Mouse (Mus musculus) G1E (cell line): ENCODE data around the gene Haghl. TPM values are rescaled to one million over a fixed set of nuclear protein-coding genes. Genes with fewer than 3 reads are reported as not detected.

Experiments used
- ATAC-seq: 2 replicates; pipeline ENCODE4 v1.8.0; 2016; ENCODE audit warnings: mild to moderate bottlenecking; ENCODE audit not compliant: insufficient number of reproducible peaks, poor library complexity, low FRiP score, severe bottlenecking; ENCODE audit errors: extremely low read depth
- DNase-seq: peaks from one replicate; pipeline ENCODE4 v3.0.0; 2012; ENCODE audit warnings: low spot score
- H3K27me3 ChIP-seq: 2 replicates; pipeline ENCODE4 v1.6.1; 2012; ENCODE audit warnings: mild to moderate bottlenecking, low read length, inconsistent platforms; ENCODE audit not compliant: insufficient read depth
- H3K36me3 ChIP-seq: replicated peaks from 2 replicates; pipeline ENCODE3; 2012; ENCODE audit warnings: mild to moderate bottlenecking, inconsistent platforms
- H3K4me1 ChIP-seq: 2 replicates; pipeline ENCODE4 v1.6.1; 2012; ENCODE audit warnings: low read depth, low read length, inconsistent platforms, mixed read lengths; ENCODE audit not compliant: insufficient read depth
- H3K4me3 ChIP-seq: 2 replicates; pipeline ENCODE4 v1.5.1; 2012; ENCODE audit warnings: low read depth, mild to moderate bottlenecking, inconsistent platforms, low read length, moderate library complexity, mixed read lengths
- H3K9me3 ChIP-seq: replicated peaks from 2 replicates; pipeline ENCODE4 v1.6.1; 2012; ENCODE audit warnings: inconsistent platforms
- CTCF ChIP-seq: IDR thresholded peaks from 2 replicates; pipeline ENCODE4 v1.5.1; 2012; ENCODE audit warnings: low read depth, low read length, inconsistent platforms, mixed read lengths
- GATA1 ChIP-seq: IDR thresholded peaks from 2 replicates; pipeline ENCODE4 v1.6.1; 2012; ENCODE audit warnings: borderline replicate concordance, low read length, inconsistent platforms, mixed read lengths
- GATA2 ChIP-seq: IDR thresholded peaks from 2 replicates; pipeline ENCODE4 v1.6.1; 2012; ENCODE audit warnings: low read depth, low read length, inconsistent platforms, borderline replicate concordance
- POLR2AphosphoS5 ChIP-seq: IDR thresholded peaks from 2 replicates; pipeline ENCODE4 v1.6.1; 2012; ENCODE audit warnings: low read depth, low read length, inconsistent platforms; ENCODE audit not compliant: insufficient replicate concordance
- TAL1 ChIP-seq: conservative IDR thresholded peaks from 2 replicates; pipeline ENCODE4 v1.6.1; 2012; ENCODE audit warnings: low read depth, low read length, inconsistent platforms, mixed read lengths
- polyA plus RNA-seq: library from polyadenylated mRNA; stranded (reverse); fragments of >175 nt; gene quantifications from 2 replicates; pipeline ENCODE4 v1.2.3, GENCODE M21; 2012
- total RNA-seq, 2 experiments: library from RNA; stranded (forward) in 1 of 2; stranded (reverse) in 1 of 2; fragments of 200-1000 nt in 1 of 2; fragments of >200 nt in 1 of 2; fragmentation: Nextera tagmentation in 1 of 2; gene quantifications; 2 replicates each; pipeline ENCODE4 v1.2.3; 2014 to 2017

Haghl gene
- total RNA-seq (2014; fragmentation: Nextera tagmentation) = 7.0 and 11.7 TPM in 2 replicates
- total RNA-seq (2017) = 15.5 and 17.1 TPM in 2 replicates
- 15.4 and 17.1 TPM in 2 replicates for polyA plus RNA-seq

- DNase-seq (peak; percentile 92), ATAC-seq (peak; percentile 72)
- peak within 1 kb of the TSS; percentile 79 for H3K4me3 ChIP-seq
- TF ChIP-seq CTCF = no peak
- no peak for TF ChIP-seq GATA1
- no peak for TF ChIP-seq POLR2AphosphoS5
- H3K27me3 ChIP-seq = no peaks in the 10 kb centered on the region
- H3K36me3 ChIP-seq = peaks cover 84% of the 10 kb centered on the region
- no peaks in the 10 kb centered on the region for H3K9me3 ChIP-seq
- H3K4me1 ChIP-seq = peaks cover 37% of the 10 kb centered on the region
Observed at GRCm38 (mm10) chr17:25785281-25785745, at the start of gene Haghl. Gene Haghl, minus strand, starts transcription at chr17:25785673.

GRCm38 (mm10) chr17:25834595-25835222, 49.2 kb upstream of the Haghl start:
- Histone ChIP-seq H3K4me3 (peak overlapping the region; percentile 81), H3K9me3 (no peaks in the 10 kb centered on the region), H3K27me3 (no peaks in the 10 kb centered on the region), H3K36me3 (peaks cover 84% of the 10 kb centered on the region), H3K4me1 (peaks cover 82% of the 10 kb centered on the region)
- no peak for ATAC-seq
- no peak for TF ChIP-seq TAL1
- no peak for TF ChIP-seq POLR2AphosphoS5
- TF ChIP-seq GATA2 = no peak
- TF ChIP-seq CTCF = no peak
- no peak for TF ChIP-seq GATA1
- DNase-seq = no peak

- peaks cover 84% of the 10 kb centered on the region for H3K36me3 ChIP-seq
- ATAC-seq = no peak
Observed at GRCm38 (mm10) chr17:25833961-25834594, 48.6 kb upstream of the Haghl start.

GRCm38 (mm10) chr17:25833291-25833663, 47.8 kb upstream of the Haghl start, which contains the start of gene Stub1:
Gene Stub1, minus strand, starts transcription at chr17:25833404.
- H3K27me3 ChIP-seq = no peaks in the 10 kb centered on the region
- peak within 1 kb of the TSS; percentile 81 for H3K4me3 ChIP-seq
- H3K4me1 ChIP-seq = peaks cover 84% of the 10 kb centered on the region
- TF ChIP-seq POLR2AphosphoS5 (no peak), GATA1 (no peak), GATA2 (no peak), TAL1 (no peak), CTCF (no peak)
- peak; percentile 61 for ATAC-seq
- no peaks in the 10 kb centered on the region for H3K9me3 ChIP-seq
- H3K36me3 ChIP-seq = peaks cover 85% of the 10 kb centered on the region
- peak; percentile 73 for DNase-seq

More at GRCm38 (mm10) chr17:25833961-25834594, 48.6 kb upstream of the Haghl start:
- no peak for DNase-seq
- Histone ChIP-seq H3K4me1 (peaks cover 82% of the 10 kb centered on the region), H3K4me3 (peak overlapping the region; percentile 81), H3K27me3 (no peaks in the 10 kb centered on the region), H3K9me3 (no peaks in the 10 kb centered on the region)
- TF ChIP-seq CTCF = no peak

- peak overlapping the region; percentile 81 for H3K4me3 ChIP-seq
- H3K36me3 ChIP-seq = peaks cover 85% of the 10 kb centered on the region
- ATAC-seq (peak; percentile 92), DNase-seq (peak; percentile 99)
- H3K27me3 ChIP-seq = no peaks in the 10 kb centered on the region
- TF ChIP-seq GATA2 (no peak), GATA1 (no peak), TAL1 (no peak), CTCF (no peak), POLR2AphosphoS5 (no peak)
- peaks cover 83% of the 10 kb centered on the region for H3K4me1 ChIP-seq
- H3K9me3 ChIP-seq = no peaks in the 10 kb centered on the region
Observed at GRCm38 (mm10) chr17:25832436-25833290, 47.2 kb upstream of the Haghl start.
